Mouse (Mus musculus) urinary bladder, adult 2 months (tissue): ENCODE data around the gene Gsk3a. TPM values are rescaled to one million over a fixed set of nuclear protein-coding genes. Genes with fewer than 3 reads are reported as not detected.

Experiments
- DNase-seq: peaks from one replicate; pipeline ENCODE4 v3.0.0; 2022; ENCODE audit warnings: low spot score
- polyA plus RNA-seq: library from polyadenylated mRNA; depleted of rRNA; stranded (reverse); fragments of >200 nt; gene quantifications from 2 replicates; pipeline ENCODE4 v1.2.3, GENCODE M21; 2012

Gene Gsk3a
- polyA plus RNA-seq, 1 experiment: 83.3 TPM

DNA sequence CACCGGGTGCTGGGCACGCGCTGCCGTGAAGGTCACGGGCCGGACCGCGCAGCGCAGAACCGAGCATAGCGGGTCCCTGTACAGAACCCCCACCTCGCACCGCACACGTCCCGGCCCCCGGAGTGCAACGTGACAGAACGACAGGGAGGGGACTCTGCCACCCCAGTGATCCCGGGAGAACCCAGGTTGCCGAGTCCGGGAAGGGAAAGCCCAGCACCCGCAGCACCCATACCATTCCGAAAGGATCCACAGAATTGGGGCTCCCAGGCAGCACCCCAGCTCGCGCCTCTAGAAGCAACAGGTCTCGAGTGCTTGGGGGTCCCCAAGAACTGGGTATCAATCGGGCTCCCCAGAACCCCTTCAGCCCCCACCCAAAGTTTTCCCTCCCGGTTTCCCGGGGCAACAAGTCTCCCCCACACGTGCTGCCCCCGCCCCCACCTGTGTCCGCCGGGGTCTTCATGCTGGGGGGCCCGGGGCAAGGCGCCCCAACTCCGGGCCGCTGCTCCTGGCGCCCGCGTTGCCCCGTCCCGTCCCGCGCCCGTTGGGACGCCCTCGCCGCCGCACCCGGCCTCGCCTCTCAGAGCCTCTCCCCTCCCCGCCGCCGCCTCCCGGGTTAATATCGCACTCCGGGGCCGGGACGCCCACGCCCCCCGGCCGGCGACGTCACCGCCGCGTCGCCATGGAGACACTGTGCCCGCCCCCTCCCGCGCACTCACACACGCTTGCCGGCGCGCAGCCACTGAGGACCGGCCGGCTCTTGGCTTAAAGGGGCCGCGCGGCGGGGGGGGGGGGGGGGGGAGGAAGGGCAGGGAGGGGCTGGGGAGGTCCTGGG, 12.7 kb upstream of the Gsk3a start, which contains the start of gene Erf:
Gene Erf (minus strand): TSS at position 621 of the 832 bp plus-strand sequence.
- peak; percentile 99 for DNase-seq

DNA sequence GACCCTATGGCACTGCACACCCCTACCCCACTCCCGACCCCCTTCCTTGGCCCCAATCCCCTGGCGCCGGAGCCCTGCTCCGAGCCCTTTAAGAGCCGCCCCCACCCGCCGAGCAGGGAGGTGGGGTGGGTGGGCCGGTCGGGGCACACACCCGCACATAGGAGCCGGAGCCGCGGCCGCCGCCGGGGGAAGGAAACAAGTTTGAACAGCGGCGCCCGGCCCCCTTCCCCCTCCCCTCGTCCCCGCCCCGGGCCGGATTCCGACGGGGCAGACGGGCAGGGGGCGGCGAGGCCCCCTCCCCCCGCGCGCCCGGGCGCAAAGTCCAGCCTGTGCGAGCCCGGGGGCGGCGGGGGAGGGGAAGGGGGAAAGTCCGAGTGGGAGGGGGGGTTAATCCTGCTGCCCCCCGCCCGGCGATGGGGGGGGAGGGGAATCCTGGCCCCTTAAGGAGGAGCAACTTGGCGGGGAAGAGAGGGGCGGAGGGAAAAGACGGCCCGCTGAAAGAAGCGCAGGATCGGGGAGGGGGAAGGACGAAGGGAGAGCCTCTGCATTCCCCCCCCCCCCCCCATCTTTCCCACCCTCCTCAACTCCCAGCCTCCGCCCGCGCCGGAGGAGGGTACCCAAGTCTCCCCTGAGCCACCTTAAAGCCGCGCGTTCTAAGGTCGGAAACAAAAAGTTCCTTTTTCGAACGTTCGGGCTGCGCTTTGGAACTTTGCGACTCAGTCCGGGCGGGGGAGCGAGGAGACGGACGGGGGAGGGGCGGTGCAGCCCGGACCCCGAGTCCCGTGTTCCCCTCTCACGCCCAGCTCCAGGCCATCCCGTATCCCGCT, 11.9 kb upstream of the Gsk3a start:
- DNase-seq: peak; percentile 70

DNA sequence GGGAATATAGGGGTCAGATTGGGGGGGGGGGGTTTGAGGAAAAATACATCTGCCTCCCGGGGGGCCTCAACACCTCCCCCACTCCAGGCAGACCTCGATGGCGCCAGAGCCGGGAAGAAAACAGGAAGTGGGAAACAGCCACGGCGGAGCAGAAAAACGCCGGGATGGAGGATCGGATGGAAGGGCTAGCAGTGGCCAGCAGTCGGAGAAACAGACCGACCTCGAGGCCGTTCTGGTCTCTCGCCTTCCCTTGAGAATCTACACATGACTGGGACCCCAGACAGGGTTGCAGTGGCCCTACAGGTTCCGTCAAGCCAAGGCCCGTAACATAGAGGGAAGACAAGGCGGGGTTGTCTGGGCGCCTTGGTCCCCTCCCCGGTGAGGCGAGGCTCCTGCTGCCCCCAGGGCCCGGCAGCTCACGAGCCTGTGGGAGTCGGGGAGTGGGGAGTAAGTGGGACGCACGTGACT, 11.2 kb upstream of the Gsk3a start:
- no peak for DNase-seq

DNA sequence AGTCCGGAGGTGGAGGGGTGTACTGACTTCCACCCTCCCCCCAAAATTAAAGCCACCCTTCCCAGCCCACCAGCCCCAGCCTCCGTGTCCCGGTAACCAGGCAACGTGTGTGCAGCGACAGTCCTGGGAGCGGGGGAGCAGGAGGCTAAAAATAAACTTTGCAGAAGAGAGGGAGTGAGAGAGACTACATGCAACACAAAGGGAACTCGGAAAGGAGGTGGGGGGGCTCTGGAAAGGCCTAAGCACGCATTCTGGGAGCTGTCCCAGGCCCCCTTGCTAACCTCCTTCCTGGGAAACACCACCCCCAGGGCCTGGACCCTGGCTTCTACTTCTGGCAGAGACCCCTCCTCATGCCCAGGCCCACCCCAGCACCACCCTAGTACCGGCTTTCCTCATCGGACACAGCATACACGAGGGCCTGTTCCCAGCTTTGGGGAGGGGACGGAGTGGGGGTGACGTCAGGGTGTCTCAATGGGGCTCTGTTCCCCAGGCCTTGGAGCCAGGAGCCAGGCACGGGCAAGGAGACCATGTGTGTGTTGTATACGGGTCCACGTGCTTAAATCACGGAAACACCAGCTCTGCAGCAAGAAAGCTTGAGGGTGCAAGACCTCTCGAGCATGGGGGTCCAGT, 10.5 kb upstream of the Gsk3a start:
- peak; percentile 29 for DNase-seq

DNA sequence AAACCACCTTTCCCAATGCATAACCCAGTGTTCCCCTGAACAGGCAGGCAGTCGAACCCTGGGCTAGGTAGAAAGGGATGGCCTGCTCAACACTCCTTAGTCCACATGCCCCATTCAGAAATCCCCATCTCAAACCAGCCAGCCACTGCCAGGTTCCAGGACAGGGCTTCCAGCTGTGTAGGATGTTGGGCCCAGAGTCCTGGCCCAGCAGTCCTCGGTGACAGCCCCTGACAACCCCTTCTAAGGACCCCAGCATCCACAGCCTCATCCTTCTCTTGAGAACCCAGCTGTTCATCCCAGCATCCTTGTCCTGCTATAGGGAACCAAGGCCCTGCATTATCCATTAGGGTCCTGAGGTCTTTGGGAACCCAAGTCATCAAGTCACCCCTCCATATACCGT, 9.8 kb upstream of the Gsk3a start:
- DNase-seq: no peak

DNA sequence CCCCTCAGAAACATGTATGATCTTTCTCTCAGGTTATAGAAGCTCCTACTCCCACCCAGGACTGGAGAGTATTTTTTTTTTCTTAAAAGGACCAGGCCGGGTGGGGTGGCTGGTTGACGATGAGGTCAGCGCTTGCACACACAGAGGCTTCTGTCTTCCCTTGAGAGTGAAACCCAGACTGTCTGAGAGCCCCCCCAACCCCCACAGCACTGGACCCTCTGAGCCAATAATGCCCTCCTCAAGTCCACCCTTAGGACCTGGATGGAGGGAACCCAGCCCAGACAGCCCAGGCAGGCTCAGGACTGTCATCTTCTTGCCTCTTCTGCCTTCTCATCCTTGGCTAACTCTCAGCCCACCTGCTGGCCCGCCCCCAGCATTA, 9.1 kb upstream of the Gsk3a start:
- no peak for DNase-seq

DNA sequence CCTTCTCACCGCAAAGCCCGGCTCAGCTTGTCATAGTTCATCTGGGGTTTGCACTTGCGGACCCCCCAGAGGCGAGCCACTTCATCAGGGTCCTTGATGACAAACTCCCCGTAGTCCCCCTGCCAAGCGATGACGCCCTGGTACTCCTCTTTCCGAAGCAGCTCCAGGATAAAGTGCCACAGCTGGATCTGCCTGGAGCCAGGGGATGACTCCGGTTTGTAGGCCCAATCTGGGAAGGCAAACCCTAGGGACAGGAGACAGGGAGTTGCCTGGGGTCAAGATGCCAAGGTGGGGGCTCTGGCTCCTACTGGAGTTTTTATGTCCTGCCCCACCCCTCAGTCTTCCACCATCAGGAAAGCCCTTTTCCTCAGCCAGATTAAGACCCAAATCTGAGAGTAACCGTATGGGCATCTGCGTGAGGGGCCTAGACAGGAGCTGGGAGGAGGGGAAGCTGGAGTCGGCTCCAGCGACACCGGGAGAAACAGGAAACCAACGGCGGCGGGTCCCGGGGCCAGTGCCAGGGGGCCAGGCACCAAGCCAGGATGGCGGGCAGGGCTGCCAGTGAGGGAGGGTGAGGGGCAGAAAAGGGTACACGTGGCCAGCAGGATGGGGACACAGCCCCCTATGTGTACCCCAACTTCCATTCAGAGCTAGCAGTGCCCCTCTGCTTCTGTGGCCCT, 8.6 kb upstream of the Gsk3a start:
- no peak for DNase-seq

DNA sequence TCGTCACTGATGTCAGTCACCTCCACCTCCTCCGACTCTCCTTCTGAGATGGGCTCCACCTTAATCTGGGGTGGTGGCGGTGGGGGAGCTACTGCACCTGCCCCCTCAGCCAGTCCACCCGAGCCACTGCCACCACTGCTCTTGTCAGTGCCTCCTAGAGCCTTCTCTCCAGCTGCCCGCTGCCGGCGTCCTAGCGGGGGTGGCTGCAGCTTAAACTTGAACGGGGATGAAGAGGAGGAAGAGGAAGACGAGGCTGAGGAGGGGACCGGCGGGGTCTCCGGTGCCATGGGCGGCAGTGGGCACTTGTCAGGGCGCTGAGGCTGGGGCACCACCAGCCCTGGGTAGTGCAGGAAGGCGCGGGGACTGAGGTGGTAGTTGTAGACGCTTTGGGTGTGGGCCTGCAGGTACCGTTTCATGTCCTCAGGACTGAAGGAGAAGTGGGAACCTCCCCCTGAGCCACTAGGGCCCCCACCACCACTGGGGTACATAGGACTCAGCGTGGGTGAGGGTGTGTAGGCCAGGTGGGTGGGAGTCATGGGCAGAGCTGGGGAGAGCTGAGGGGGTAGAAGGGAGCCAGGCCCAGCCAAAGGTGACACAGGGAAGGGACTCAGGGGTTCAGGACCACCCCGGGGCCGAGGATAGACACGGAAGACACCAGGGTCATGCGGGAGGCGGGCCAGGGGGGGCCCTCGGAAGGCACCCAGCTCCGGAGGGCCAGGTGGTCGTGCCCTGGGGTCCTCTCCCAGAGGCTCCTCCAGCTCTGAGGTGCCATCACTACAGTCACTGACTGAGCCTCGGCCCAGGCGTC, 7.1 kb upstream of the Gsk3a start:
- DNase-seq: no peak

DNA sequence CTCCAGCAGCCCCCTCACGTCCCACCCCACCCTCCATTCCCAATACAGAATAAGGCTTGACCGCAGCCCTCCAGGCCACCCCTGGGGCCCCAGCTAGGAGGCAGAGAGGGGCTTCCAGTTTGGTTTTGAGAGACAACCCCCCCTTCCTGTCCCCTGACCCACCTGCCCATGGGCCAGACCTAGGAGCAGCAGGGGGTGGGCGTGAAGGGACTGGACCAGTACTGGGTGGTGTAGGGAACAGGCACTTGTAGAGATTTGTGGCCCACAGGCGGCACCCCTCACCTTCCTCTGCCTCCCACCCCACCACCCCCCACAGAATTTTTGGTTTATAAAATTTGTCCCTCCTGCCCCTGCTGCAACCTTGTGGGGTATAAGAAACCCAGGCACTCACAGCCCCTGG, 5.7 kb upstream of the Gsk3a start:
- no peak for DNase-seq

DNA sequence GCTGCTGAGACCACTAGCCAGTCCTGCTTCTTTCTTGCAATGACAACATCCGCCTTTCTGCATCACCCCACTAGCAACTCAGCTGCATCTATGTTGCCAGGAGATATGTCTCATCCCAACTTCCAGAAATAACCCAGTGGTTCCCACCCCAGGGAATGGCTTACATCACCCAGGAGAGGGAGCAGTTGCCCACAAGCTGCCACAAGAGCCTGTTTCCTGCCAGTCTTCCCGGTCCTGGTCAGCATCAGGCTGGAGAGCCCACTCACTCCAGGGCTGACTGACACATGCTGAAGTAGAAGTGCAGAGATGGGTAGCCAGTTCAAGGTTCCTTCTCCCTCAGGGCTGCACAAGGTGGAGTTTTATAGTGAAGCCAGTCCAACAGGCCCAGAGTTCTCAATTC, 3.4 kb upstream of the Gsk3a start:
- DNase-seq: no peak

DNA sequence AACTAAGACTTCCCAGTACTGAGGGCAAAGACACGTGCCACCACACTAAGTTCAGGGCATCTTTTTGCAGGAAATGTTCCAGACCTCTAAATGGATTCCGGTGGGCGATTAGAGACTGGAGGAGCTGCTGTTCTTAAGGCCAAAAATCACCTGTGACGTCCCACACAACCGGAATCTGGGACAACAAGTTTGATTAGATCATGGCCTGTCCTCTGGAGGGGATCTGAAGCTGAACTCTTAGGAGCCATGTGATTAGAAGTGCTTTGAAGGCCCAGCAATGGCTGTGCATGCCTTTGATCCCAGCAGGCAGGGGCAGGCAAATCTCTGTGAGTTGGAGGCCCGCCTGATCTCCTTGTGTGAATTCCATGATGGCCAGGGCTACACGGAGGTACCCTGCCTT, 3.0 kb upstream of the Gsk3a start:
- no peak for DNase-seq

DNA sequence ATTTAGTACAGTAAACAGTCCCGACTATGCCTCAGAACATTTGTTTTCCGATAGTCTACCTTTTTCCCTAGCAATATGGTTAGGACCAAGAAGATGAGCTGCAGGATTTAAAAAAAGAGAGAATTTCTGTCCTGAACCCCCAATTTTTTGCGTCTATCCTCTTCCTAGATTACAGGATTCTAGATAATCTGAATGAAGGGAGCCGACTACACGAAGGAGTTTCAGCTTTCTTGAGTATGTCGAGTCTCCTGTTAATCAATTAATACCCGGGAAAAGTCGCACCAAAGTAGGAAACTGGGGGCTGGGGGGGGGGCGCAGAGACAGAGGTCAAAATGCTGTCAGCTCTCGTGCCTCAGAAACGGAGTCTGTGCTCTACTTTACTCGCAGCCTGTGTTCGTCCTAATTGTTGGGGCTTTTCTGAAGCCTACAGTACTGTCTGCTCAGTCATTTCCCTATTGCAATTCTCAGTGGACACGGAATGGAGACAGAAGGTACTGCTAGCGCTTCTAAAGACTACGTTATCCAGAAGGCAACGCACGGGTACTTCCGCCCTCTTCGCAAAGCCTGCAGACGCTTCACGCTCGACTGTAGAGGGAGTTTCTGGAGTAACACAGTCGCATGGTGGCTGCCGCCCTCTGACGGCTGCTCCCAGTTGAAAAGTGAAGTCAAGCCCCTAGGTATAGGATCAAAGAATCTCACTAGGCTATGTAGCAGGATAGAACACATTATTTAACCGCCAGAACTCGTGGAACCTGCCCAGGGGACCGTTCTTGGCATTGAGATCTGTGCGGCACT, 1.4 kb upstream of the Gsk3a start:
- no peak for DNase-seq

DNA sequence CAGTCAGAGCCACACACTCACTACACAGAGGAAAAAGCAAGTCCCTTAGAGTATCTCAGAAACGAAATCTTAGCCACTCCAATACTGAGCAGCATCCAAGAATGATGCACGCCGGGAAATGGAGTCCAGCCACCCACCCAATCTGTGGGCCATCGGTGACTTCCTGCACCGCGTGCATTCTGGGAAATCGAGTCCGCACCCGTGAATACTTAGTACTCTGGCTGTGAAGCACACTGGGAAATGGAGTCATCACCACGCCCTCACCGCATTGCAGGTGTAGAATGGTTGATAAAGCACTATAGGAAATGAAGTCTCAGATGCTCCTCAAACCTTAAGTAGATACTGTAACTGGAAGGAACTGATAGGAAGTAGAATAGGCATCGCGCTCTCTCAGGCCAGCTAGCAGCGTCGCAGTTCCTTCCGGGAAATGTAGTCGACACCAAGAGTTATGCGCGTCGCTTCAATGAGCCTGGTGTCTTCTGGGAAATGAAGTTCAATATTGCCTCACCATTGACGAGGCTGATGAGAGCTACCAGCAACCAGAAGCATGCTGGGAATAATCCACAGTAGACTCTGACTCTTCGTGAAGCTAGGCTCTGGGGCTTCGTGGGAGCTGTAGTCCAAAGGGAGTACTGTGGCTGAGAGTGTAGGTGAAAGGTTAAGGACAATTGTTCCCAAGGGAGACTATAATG, 510 bp upstream of the Gsk3a start:
- DNase-seq: peak; percentile 72

DNA sequence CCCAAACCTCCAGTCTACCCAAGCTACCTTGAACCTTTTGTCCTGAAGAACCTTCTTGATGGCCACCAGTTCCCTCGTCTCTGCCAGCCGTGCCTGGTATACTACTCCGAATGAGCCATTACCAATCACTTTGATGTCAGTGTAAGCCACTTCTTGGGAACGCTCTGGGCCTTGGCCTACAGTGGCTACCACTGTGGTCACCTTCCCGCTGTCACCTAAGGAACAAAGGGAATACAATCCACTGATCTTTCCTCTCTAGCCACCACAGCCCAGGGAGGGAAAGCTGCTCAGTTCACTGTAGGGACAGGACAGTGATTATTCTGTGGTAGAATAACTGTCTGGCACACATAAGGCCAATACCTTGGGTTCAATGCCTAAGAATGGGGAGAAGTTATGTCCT, 2.1 kb downstream of the Gsk3a start:
- no peak for DNase-seq

DNA sequence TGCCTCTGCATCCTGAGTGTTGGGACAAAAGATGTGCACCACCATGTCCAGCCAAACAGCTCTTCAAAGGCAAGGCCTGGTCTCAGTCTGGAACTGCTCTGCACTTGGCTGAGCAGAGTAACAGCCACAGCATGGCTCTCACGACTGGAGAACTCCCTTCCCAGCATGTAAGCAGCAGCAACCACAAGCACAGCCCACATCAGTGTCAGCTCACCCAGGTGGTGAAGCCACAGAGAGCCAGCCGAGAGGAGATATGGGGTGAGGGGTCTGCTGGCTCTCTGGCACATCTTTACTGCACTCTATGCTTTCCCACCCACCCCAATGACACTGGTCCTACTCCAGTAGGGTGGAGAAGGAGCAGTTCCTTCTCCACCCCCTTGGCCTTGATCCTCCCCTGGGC, 4.6 kb downstream of the Gsk3a start:
- DNase-seq: no peak

DNA sequence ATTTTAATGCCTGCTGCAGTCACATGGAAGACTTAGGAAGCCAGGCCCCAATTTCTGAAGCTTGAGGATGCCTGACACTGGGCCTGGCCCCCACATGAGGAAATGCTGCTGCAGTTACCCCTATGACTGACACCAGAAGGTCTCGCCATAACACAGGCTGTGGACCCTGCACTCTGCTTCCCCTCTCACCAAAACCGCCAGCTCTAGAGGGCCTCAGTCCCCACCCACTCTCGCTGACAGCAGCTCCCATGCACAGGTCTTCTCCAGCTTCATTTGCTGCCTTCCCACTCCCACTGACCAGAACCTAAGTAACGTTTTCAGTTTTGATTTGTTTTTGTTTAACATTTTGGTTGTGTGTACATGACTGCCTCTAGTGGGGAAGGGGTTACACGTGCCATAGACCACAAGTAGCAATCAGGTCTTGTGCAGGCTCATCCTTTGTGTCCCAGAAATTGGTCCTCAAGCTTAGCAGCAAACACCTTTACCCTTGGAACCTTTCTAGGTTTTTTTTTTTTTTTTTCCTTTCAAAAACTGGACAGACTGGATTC, 5.5 kb downstream of the Gsk3a start:
- no peak for DNase-seq

DNA sequence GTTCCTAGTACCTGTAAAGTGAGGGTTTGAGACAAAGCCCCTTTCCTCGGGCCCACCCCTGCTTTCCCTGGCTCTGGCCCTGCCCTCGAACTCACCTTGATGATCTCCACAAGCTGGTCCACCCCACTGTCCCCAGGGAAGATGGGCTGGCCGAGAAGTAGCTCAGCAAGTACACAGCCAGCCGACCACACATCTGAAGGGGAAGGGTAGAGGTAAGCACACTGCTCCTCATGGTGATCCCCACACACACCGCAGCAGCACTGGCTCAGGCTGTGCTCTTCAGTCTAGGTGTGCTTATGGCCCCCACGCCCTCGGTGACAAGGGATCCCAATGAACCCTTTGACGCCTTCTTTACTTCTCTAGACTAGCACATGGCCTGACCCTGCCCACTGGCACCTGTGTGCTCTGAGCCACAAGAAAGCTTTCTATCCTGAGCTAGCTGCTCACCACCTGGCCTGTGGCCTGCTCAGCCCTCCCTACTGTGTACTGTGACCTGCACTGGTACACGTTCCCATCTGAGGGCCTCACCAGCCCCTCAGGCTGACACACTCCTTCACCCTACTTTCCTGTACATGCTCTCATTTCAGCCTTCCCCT, 6.9 kb downstream of the Gsk3a start:
- no peak for DNase-seq

DNA sequence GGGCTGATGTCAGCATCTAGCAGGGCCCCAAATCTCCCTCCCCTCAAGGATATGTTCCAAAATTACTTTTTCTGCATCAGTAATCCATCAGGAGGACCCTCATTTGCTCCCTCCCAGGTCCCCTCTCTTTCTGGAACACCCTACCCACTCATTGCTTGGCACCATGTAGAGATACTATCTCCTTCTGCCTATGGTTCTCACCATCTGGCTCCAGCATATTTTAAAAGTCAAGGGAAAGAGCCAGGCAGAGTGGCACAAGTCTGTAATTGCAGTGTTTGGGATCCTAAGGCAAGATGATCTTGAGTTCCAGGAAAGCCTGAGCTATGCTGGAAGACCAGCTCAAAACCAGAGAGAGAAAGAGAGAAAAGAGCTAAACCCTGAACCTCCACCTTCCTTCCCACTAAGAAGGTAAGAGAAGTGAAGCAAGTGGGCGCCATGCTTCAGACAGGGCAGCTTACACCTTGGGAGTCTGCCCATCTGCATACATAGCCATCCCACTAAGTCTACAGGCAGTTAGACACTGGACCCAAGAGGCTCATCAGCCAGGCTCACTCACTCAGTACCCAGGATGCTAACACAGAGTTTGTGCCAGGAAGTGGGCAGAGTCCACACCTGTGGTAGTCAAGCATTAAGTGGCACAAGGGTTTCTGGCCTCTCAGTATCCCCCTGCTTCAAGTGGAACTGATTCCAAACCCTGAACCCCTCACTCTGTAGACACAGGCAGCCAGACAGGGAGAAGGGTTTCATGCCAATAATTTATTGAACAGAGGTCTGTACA, 9.9 kb downstream of the Gsk3a start:
- DNase-seq: no peak
